Mouse (Mus musculus): ENCODE data around the gene Lgr4.

GRCm38 (mm10) chr2:109909122-109909521 is 8.3 kb upstream of the Lgr4 start:
- TF ChIP-seq EP300 (IDR thresholded peaks at IDR 0.05; ENCODE audit: low read depth), result no peak
- no peak for TF ChIP-seq CTCF (IDR thresholded peaks at IDR 0.05; ENCODE audit: low read depth)

Measured in heart, postnatal 0 days (tissue).